Mouse (Mus musculus) C2C12 (cell line): ENCODE results near the gene Lrriq4. TPM values are rescaled to one million over a fixed set of nuclear protein-coding genes. Genes with fewer than 3 reads are reported as not detected.
"Not testable (repeated sequence)": the region's sequence is repeated elsewhere in the genome, so short reads cannot be mapped to it uniquely, and the experiment has no call there.

Experiments
- H3K27me3 ChIP-seq: one replicate; pipeline ENCODE4 v1.6.1; 2011; ENCODE audit not compliant: control insufficient read depth, insufficient read depth, insufficient read length
- H3K36me3 ChIP-seq: one replicate; pipeline ENCODE4 v1.6.1; 2011; ENCODE audit not compliant: control insufficient read depth, insufficient read depth
- H3K4me3 ChIP-seq: one replicate; pipeline ENCODE4 v1.5.1; 2011; ENCODE audit warnings: mild to moderate bottlenecking, control low read depth; ENCODE audit not compliant: poor library complexity, insufficient read depth, severe bottlenecking
- H3K79me2 ChIP-seq: one replicate; pipeline ENCODE4 v1.6.1; 2011; ENCODE audit not compliant: control insufficient read depth, insufficient read depth
- H3K79me3 ChIP-seq: one replicate; pipeline ENCODE4 v1.6.1; 2011; ENCODE audit warnings: low read depth, control low read depth
- H3ac ChIP-seq: one replicate; pipeline ENCODE3; 2011; ENCODE audit warnings: low read depth; ENCODE audit not compliant: control insufficient read depth, insufficient read length
- CEBPB ChIP-seq: IDR thresholded peaks from one replicate; pipeline ENCODE4 v1.6.1; 2011; ENCODE audit warnings: low read depth, mild to moderate bottlenecking, control low read depth, moderate library complexity
- CTCF ChIP-seq: IDR thresholded peaks from one replicate; pipeline ENCODE4 v1.5.1; 2011; ENCODE audit not compliant: control insufficient read depth, insufficient read depth, insufficient read length
- FOSL1 ChIP-seq: IDR thresholded peaks from one replicate; pipeline ENCODE4 v1.8.0; 2011; ENCODE audit warnings: mild to moderate bottlenecking, low read length; ENCODE audit not compliant: poor library complexity, insufficient read depth, severe bottlenecking
- MAX ChIP-seq: IDR thresholded peaks from one replicate; pipeline ENCODE4 v1.6.1; 2011; ENCODE audit warnings: mild to moderate bottlenecking, control low read depth
- MYOD1 ChIP-seq: IDR thresholded peaks from one replicate; pipeline ENCODE4 v1.6.1; 2011; ENCODE audit warnings: low read depth; ENCODE audit not compliant: control insufficient read depth, insufficient read length
- MYOG ChIP-seq: IDR thresholded peaks from one replicate; pipeline ENCODE4 v1.6.1; 2011; ENCODE audit not compliant: control insufficient read depth, insufficient read length; ENCODE audit errors: extremely low read depth
- USF1 ChIP-seq: IDR thresholded peaks from one replicate; pipeline ENCODE4 v1.6.1; 2011; ENCODE audit warnings: low read depth, mild to moderate bottlenecking, control low read depth, moderate library complexity
- polyA plus RNA-seq: library from polyadenylated mRNA; unstranded; fragments of >200 nt; fragmentation: generic; extraction: Trizol; gene quantifications from one replicate; pipeline ENCODE4 v1.2.1, GENCODE M21; 2012; ENCODE audit warnings: missing spikeins

Lrriq4 gene
- polyA plus RNA-seq, 1 experiment, result not detected

DNA sequence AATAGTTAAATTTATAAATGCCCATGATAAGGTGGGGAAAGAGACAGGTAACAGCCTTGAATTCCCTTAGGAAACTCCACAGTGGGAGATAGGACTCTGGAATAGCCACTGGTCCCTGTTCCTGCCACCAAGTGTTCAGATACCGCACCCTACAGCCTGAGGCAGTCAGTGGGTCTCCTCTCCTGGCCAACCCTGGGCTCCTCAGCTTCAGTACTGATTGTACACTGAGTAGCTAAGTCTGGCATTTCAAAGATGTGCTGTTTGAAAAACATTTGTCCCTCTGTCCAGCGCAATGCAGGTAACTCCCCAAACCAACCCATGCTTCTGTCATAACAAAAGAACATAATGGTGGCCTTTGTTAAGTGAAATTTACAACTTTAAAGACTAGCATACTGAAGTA, 51.4 kb downstream of the Lrriq4 start:
- no peaks in the 10 kb centered on the region for H3K36me3 ChIP-seq
- TF ChIP-seq MYOD1 (no peak), CEBPB (no peak), USF1 (no peak), MAX (no peak), MYOG (no peak), CTCF (no peak), FOSL1 (no peak)
- peaks cover 3% of the 10 kb centered on the region for H3K27me3 ChIP-seq
- H3K4me3 ChIP-seq, result no peak overlapping the region
- no peaks in the 10 kb centered on the region for H3K79me3 ChIP-seq
- H3K79me2 ChIP-seq, result no peaks in the 10 kb centered on the region
- no peak overlapping the region for H3ac ChIP-seq

DNA sequence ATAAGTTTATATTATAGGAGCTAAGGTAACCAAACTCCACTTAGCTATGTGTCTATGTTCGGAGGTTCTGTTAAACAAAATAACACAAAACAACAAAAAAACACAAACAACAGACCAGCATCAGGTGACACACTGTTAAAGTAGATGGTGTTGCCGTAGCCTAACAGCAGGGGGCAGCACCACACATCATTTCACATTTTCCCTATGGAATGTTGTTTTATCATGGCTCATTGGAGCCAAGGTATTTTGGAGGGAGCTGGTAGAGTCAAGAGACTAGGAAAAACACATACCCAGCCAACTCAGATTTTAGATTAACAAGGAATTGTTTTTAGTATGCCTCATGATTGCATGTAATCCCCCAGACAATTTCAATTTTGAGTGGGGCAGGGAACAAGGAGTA, 52.0 kb downstream of the Lrriq4 start:
- H3K79me3 ChIP-seq, result no peaks in the 10 kb centered on the region
- H3K4me3 ChIP-seq, result no peak overlapping the region
- peaks cover 3% of the 10 kb centered on the region for H3K27me3 ChIP-seq
- H3ac ChIP-seq, result no peak overlapping the region
- no peaks in the 10 kb centered on the region for H3K36me3 ChIP-seq
- TF ChIP-seq USF1 (peak; percentile 62), MAX (no peak), MYOG (no peak), CEBPB (no peak), CTCF (peak; percentile 62), FOSL1 (no peak)
- no peaks in the 10 kb centered on the region for H3K79me2 ChIP-seq

DNA sequence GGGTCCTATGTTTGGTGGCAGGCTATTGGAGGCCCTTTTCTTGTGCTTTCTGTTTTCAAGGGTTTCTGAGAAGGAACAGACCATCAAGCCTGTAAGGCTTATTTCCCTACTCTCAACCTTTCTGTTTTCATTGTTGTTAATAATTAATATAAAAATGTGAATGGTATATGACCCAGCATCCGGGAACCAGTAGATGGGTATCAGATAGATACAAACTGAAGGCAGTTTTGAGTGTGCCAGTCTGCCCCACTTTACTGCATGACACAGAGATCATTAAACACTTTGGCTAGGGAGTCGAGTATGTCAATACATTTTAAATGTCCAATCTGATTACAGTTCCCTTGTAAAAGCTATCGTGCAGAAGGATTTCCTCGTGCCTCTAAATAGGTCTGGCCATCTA, 53.6 kb downstream of the Lrriq4 start:
- Histone ChIP-seq H3K36me3 (no peaks in the 10 kb centered on the region), H3K27me3 (no peaks in the 10 kb centered on the region), H3ac (no peak overlapping the region), H3K79me3 (no peaks in the 10 kb centered on the region), H3K79me2 (no peaks in the 10 kb centered on the region), H3K4me3 (no peak overlapping the region)
- TF ChIP-seq MYOD1 (no peak), CEBPB (no peak), MAX (no peak), MYOG (no peak)

DNA sequence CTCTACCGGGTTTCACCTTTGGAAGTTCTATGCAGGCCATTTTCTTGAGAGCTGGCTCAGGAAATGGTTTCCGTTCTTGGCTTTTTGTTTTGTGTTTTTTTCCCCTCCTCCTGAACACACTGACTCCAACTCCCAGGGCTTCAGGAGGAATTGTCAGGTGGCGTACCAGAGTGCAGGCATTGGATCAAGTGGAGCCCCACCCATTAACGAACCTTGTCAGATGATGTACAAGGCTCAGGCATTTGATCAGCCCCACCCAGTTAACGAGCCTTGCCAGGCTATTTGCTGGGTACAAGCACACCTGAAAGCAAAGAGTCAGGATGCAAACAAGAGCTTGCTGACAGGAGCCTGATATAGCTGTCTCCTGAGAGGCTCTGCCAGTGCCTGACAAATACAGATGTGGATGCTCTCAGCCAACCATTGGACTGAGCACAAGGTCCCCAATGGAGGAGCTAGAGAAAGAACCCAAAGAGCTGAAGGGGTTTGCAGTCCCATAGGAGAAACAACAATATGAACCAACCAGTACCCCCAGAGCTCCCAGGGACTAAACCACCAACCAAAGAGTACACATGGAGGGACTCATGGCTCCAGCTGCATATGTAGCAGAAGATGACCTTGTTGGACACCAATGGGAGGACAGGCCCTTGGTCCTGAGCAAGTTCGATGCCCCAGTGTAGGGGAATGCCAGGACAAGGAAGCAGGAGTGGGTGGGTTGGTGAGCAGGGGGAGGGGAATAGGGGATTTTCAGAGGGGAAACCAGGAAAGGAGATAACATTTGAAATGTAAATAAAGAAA, 55.6 kb downstream of the Lrriq4 start, which contains the start of gene Lrrc31:
Gene Lrrc31, minus strand, starts transcription at position 133 of the 795 bp plus-strand sequence.
- not testable (repeated sequence) for H3ac ChIP-seq, H3K79me3 ChIP-seq, H3K79me2 ChIP-seq, H3K27me3 ChIP-seq, H3K4me3 ChIP-seq, H3K36me3 ChIP-seq

DNA sequence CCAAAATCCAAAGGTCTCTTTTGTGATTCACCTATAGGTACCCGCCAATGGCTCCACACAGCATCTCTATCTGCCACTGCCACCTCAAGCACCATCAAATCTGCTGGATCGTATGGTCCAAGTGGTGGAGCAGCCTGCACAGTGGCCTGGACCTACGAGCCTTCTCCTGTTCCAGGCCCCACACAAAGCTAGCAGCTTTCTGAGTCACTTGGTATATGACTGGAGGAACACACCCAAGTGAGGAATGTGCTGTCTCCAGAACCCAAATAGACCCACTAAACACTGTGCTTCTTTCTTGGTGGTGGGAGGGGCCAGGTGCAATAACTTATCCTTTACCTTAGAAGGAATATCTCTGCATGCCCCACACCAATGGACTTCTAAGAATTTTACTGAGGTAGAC, 61.7 kb downstream of the Lrriq4 start:
- Histone ChIP-seq H3K27me3 (peaks cover 7% of the 10 kb centered on the region), H3ac (no peak overlapping the region), H3K79me3 (no peaks in the 10 kb centered on the region), H3K79me2 (no peaks in the 10 kb centered on the region), H3K4me3 (no peak overlapping the region), H3K36me3 (no peaks in the 10 kb centered on the region)
- TF ChIP-seq MYOD1 (no peak), FOSL1 (no peak), CEBPB (no peak), MYOG (no peak), MAX (no peak), CTCF (no peak), USF1 (no peak)

DNA sequence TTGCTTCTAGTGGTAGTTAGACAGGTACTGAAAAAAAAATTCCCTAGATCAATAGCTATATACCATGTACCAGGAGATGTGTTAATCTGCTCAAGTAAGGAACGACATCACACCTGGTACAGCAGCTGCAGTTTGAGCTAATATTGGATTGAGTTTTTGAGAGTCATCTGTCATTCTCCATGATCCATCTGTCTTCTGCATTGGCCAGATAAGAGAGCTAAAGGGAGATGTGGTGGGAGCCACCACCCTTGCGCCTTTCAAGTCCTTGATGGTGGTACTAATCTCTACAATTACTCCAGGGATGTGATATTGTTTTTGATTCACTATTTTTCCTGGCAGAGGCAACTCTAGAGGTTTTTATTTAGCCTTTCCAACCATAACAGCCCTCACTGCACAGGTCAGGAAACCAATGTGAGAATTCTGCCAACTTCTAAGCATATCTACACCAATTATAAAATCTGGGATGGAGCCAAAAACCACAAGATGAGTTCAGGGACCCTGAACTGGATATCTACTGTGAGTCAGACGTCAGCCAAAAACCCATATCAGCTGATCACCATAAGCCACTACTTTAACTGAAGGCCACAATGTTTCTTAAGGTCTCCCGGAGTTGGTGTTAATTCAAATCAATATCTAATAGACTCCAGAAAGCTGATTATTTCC, 62.4 kb downstream of the Lrriq4 start:
- no peak for TF ChIP-seq MYOD1
- TF ChIP-seq MAX, result no peak
- no peak for TF ChIP-seq CEBPB
- TF ChIP-seq USF1, result no peak
- no peak for TF ChIP-seq FOSL1
- no peak for TF ChIP-seq MYOG
- no peak for TF ChIP-seq CTCF
- H3K27me3 ChIP-seq, result peaks cover 7% of the 10 kb centered on the region
- H3K36me3 ChIP-seq, result no peaks in the 10 kb centered on the region
- H3K4me3 ChIP-seq, result no peak overlapping the region
- no peaks in the 10 kb centered on the region for H3K79me2 ChIP-seq
- no peak overlapping the region for H3ac ChIP-seq
- H3K79me3 ChIP-seq, result no peaks in the 10 kb centered on the region
